Mouse (Mus musculus): ENCODE measurements around the gene Cyp2d12. TPM values are rescaled to one million over a fixed set of nuclear protein-coding genes. Genes with fewer than 3 reads are reported as not detected.
"Not testable (repeated sequence)": the region's sequence is repeated elsewhere in the genome, so short reads cannot be mapped to it uniquely, and the experiment has no call there.

Gene Cyp2d12
- polyA plus RNA-seq (2012; rRNA removed) (not detected in 2 replicates), polyA plus RNA-seq (2014; fragmentation: Nextera tagmentation; extraction: Ambion mirVana) (not detected in 2 replicates)

- 82% methylated on average over 7 of the region's 7 CpGs for WGBS
- Histone ChIP-seq H3K36me3 (ENCODE audit: control insufficient read depth, insufficient read depth, low read length) (no peaks in the 10 kb centered on the region), H3K27me3 (ENCODE audit: control insufficient read depth, insufficient read depth, low read length) (no peaks in the 10 kb centered on the region), H3K4me1 (ENCODE audit: control insufficient read depth, insufficient read depth, low read length) (no peaks in the 10 kb centered on the region), H3K4me2 (replicated peaks; ENCODE audit: low read depth, low read length, severe bottlenecking) (no peak within 1 kb of the TSS), H3K4me3 (replicated peaks; ENCODE audit: low read length) (no peak within 1 kb of the TSS), H3K9me3 (ENCODE audit: control insufficient read depth, low read length) (0 out of 2 replicates have a peak, but pooled peaks cover 4% of the 10 kb centered on the region), H3K27ac (replicated peaks; ENCODE audit: low read depth, low read length) (no peak within 1 kb of the TSS), H3K9ac (ENCODE audit: low read depth, low read length, severe bottlenecking) (no peak within 1 kb of the TSS)
- ATAC-seq (ENCODE audit: low FRiP score, low read depth) (no peak), DNase-seq (ENCODE audit: low spot score) (no peak)
- no peak for TF ChIP-seq POLR2A (IDR thresholded peaks at IDR 0.05; ENCODE audit: borderline replicate concordance, extremely low read depth, insufficient read depth, insufficient read length)
Observed at GRCm38 (mm10) chr15:82554531-82555230, at the start of gene Cyp2d12. Gene Cyp2d12 (plus strand): TSS chr15:82555072.

DNA sequence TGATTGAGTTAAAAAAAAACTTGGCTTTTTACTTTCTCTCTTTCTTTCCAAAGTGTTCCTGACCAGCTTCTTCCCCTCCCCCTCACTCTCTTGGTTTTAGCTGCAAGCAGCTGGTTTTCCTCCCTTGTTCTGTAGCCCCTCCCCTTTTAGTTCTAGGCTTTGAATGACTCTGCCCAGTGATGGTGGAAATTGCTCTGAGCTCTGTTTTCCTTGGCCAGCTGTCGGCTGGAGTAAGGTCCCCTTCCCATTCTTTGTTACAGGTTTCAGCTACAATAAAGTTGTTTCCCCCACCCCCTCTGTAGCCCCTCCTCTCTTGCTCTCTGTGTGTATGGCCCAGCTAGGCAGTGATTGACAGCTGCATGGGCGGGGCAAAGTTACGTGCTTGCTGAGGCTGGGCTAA lies 47.9 kb upstream of the Cyp2d12 start:
- no peak overlapping the region for H3K27ac ChIP-seq (replicated peaks; ENCODE audit: low read depth, low read length)
- H3K27me3 ChIP-seq (ENCODE audit: control insufficient read depth, insufficient read depth, low read length), result no peaks in the 10 kb centered on the region
- no peaks in the 10 kb centered on the region for H3K4me1 ChIP-seq (ENCODE audit: control insufficient read depth, insufficient read depth, low read length)
- 68% methylated on average over 3 of the region's 3 CpGs for WGBS
- H3K4me3 ChIP-seq (replicated peaks; ENCODE audit: low read length), result no peak overlapping the region
- DNase-seq (ENCODE audit: low spot score) (no peak), ATAC-seq (ENCODE audit: low FRiP score, low read depth) (no peak)
- no peaks in the 10 kb centered on the region; the same call in 1 of the 2 replicates for H3K9me3 ChIP-seq (ENCODE audit: control insufficient read depth, low read length)
- H3K4me2 ChIP-seq (replicated peaks; ENCODE audit: low read depth, low read length, severe bottlenecking), result no peak overlapping the region
- TF ChIP-seq POLR2A (IDR thresholded peaks at IDR 0.05; ENCODE audit: borderline replicate concordance, extremely low read depth, insufficient read depth, insufficient read length), result no peak
- H3K36me3 ChIP-seq (ENCODE audit: control insufficient read depth, insufficient read depth, low read length), result no peaks in the 10 kb centered on the region
- H3K9ac ChIP-seq (ENCODE audit: low read depth, low read length, severe bottlenecking), result no peak overlapping the region

GRCm38 (mm10) chr15:82507740-82508139 lies 47.1 kb upstream of the Cyp2d12 start:
- not testable (repeated sequence) for H3K4me2 ChIP-seq (replicated peaks; ENCODE audit: low read depth, low read length, severe bottlenecking); H3K9ac ChIP-seq (ENCODE audit: low read depth, low read length, severe bottlenecking); H3K9me3 ChIP-seq (ENCODE audit: control insufficient read depth, low read length); H3K27me3 ChIP-seq (ENCODE audit: control insufficient read depth, insufficient read depth, low read length); DNase-seq (ENCODE audit: low spot score); ATAC-seq (ENCODE audit: low FRiP score, low read depth); H3K4me1 ChIP-seq (ENCODE audit: control insufficient read depth, insufficient read depth, low read length); H3K4me3 ChIP-seq (replicated peaks; ENCODE audit: low read length); H3K27ac ChIP-seq (replicated peaks; ENCODE audit: low read depth, low read length); H3K36me3 ChIP-seq (ENCODE audit: control insufficient read depth, insufficient read depth, low read length)
- 50% methylated on average over 4 of the region's 4 CpGs for WGBS

- not testable (repeated sequence) for ATAC-seq (ENCODE audit: low FRiP score, low read depth); H3K4me2 ChIP-seq (replicated peaks; ENCODE audit: low read depth, low read length, severe bottlenecking); DNase-seq (ENCODE audit: low spot score); H3K27me3 ChIP-seq (ENCODE audit: control insufficient read depth, insufficient read depth, low read length); H3K4me1 ChIP-seq (ENCODE audit: control insufficient read depth, insufficient read depth, low read length); H3K9ac ChIP-seq (ENCODE audit: low read depth, low read length, severe bottlenecking); H3K36me3 ChIP-seq (ENCODE audit: control insufficient read depth, insufficient read depth, low read length); H3K4me3 ChIP-seq (replicated peaks; ENCODE audit: low read length); H3K27ac ChIP-seq (replicated peaks; ENCODE audit: low read depth, low read length); H3K9me3 ChIP-seq (ENCODE audit: control insufficient read depth, low read length)
- WGBS, result 77% methylated on average over 4 of the region's 4 CpGs
Observed at GRCm38 (mm10) chr15:82509495-82509894, 45.4 kb upstream of the Cyp2d12 start.

DNA sequence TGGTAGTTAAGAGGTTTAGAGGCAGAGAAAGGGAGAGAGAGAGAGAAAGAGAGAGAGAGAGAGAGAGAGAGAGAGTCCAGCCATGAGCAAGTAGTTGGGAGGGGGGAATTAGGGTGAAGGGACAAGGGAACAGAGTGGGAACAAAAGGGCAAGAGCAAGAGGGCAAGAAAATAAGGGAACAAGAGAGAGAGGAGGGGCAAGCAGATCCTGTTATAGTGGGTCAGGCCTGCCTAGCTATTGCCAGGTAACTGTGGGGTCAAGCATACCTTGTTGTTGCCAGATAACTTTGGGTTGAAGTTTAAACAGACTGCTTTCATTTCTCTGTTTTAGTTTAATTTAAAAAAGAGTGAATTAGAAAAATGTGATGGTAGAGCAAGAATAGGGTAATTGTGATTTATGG lies 44.4 kb upstream of the Cyp2d12 start:
- not testable (repeated sequence) for DNase-seq (ENCODE audit: low spot score); ATAC-seq (ENCODE audit: low FRiP score, low read depth); H3K4me1 ChIP-seq (ENCODE audit: control insufficient read depth, insufficient read depth, low read length); H3K27me3 ChIP-seq (ENCODE audit: control insufficient read depth, insufficient read depth, low read length); H3K9me3 ChIP-seq (ENCODE audit: control insufficient read depth, low read length); H3K9ac ChIP-seq (ENCODE audit: low read depth, low read length, severe bottlenecking); H3K4me3 ChIP-seq (replicated peaks; ENCODE audit: low read length); H3K36me3 ChIP-seq (ENCODE audit: control insufficient read depth, insufficient read depth, low read length); H3K27ac ChIP-seq (replicated peaks; ENCODE audit: low read depth, low read length); H3K4me2 ChIP-seq (replicated peaks; ENCODE audit: low read depth, low read length, severe bottlenecking)

- not testable (repeated sequence) for H3K4me3 ChIP-seq (replicated peaks; ENCODE audit: low read length); H3K9me3 ChIP-seq (ENCODE audit: control insufficient read depth, low read length); H3K27me3 ChIP-seq (ENCODE audit: control insufficient read depth, insufficient read depth, low read length); H3K27ac ChIP-seq (replicated peaks; ENCODE audit: low read depth, low read length); DNase-seq (ENCODE audit: low spot score); H3K4me1 ChIP-seq (ENCODE audit: control insufficient read depth, insufficient read depth, low read length); H3K9ac ChIP-seq (ENCODE audit: low read depth, low read length, severe bottlenecking); H3K36me3 ChIP-seq (ENCODE audit: control insufficient read depth, insufficient read depth, low read length); ATAC-seq (ENCODE audit: low FRiP score, low read depth); H3K4me2 ChIP-seq (replicated peaks; ENCODE audit: low read depth, low read length, severe bottlenecking)
- WGBS, result 61% methylated on average over 2 of the region's 2 CpGs
Observed at GRCm38 (mm10) chr15:82512111-82512510, 42.8 kb upstream of the Cyp2d12 start.

GRCm38 (mm10) chr15:82516174-82516573 lies 38.7 kb upstream of the Cyp2d12 start:
- not testable (repeated sequence) for H3K9ac ChIP-seq (ENCODE audit: low read depth, low read length, severe bottlenecking); H3K36me3 ChIP-seq (ENCODE audit: control insufficient read depth, insufficient read depth, low read length); H3K27ac ChIP-seq (replicated peaks; ENCODE audit: low read depth, low read length); DNase-seq (ENCODE audit: low spot score); H3K27me3 ChIP-seq (ENCODE audit: control insufficient read depth, insufficient read depth, low read length); H3K4me2 ChIP-seq (replicated peaks; ENCODE audit: low read depth, low read length, severe bottlenecking); H3K4me1 ChIP-seq (ENCODE audit: control insufficient read depth, insufficient read depth, low read length); H3K9me3 ChIP-seq (ENCODE audit: control insufficient read depth, low read length); H3K4me3 ChIP-seq (replicated peaks; ENCODE audit: low read length); ATAC-seq (ENCODE audit: low FRiP score, low read depth)
- 90% methylated on average over 16 of the region's 23 CpGs for WGBS

DNA sequence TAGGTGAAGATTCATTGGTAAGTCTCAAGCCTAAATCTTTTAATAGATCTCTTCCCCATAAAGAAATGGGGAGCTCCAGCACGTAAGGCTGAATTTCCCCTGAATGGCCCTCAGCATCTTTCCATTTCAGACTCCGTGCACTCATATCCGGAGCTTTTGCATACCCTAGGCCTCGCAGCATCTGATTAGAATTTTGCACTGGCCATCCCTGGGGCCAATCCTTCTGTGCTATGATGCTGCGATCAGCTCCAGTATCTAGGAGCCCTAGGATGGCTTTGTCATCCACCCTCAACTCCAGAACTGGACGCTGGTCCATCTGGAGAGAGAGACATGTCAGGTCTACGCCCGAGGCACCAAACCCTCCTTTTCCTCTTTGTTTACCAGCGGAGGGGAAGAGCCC lies 27.5 kb upstream of the Cyp2d12 start:
- H3K9me3 ChIP-seq (ENCODE audit: control insufficient read depth, low read length); H3K36me3 ChIP-seq (ENCODE audit: control insufficient read depth, insufficient read depth, low read length); H3K27ac ChIP-seq (replicated peaks; ENCODE audit: low read depth, low read length); H3K4me1 ChIP-seq (ENCODE audit: control insufficient read depth, insufficient read depth, low read length); H3K27me3 ChIP-seq (ENCODE audit: control insufficient read depth, insufficient read depth, low read length); DNase-seq (ENCODE audit: low spot score); H3K9ac ChIP-seq (ENCODE audit: low read depth, low read length, severe bottlenecking); ATAC-seq (ENCODE audit: low FRiP score, low read depth); H3K4me2 ChIP-seq (replicated peaks; ENCODE audit: low read depth, low read length, severe bottlenecking); H3K4me3 ChIP-seq (replicated peaks; ENCODE audit: low read length): not testable (repeated sequence)
- 84% methylated on average over 4 of the region's 9 CpGs for WGBS

Data from limb, embryonic 14.5 days (tissue).